Mouse (Mus musculus) frontal cortex, adult 2 months (tissue): ENCODE measurements at regions not wholly inside any gene's neighbourhood (a gene's known extent, or its start where the extent isn't known, plus 50 kb on each side); places are given as distances from the start of the nearest gene placed in this dataset.

Source experiments
- DNase-seq, 2 experiments: peaks; one replicate each; pipeline ENCODE4 v3.0.0; 2022; ENCODE audit warnings: low spot score in 1 of 2; ENCODE audit errors: extremely low spot score in 1 of 2

DNA sequence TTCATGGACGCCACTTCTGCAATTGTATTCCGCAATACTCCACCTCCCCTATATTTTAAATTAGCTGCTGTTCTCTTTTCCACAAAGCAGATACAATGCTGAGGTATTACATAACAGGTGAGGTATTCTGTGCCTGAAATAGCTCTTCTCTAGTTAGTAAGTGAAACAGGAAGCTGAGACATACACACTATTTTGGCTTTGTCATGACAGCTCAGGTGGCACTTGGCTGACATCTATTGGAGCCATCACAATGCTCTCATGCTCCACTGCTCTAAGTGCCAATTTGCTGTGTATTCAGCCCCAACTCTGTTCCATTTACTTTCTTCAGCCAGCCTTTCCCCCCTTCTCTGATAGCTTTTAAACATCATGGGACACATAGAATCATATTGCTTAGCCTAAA is 743.7 kb upstream of the Car10 start:
- peak in 1 of 2 experiments; percentile 4 for DNase-seq

DNA sequence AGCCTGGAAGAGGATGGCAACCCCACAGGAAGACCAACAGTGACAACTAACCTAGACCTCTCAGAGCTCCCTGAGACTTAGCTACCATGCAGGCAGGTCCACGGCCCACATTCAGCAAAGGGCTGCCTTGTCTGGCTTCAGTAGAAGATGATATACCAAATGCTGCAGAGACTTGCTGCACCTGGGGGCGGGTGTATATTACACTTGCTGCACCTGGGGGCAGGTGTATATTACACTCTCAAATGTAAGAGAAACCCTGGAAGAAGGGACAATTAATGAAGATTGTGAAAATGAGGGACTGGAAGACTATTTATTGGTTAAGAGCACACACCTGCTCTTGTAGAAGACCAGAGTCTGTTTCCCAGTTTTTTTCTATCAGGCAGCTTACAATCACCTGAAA is 759.2 kb upstream of the Kif2b start:
- DNase-seq, result no peak

DNA sequence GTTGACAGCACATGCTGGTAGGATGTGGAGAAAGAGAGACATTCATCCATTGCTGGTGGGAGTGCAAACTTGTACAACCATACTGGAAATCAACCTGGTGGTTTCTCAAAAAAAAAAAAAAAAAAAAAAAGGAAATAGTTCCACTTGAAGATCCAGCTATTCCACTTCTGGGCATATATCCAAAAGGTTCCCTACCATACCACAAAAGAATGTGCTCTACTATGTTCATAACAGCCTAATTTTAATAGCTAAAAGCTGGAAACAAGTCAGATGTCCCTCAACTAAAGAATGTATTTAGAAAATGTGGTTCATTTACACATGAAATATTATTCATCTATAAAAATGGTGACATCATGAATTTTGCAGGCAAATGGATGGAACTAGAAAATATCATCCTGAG is 757.9 kb upstream of the Kif2b start:
- no peak for DNase-seq

DNA sequence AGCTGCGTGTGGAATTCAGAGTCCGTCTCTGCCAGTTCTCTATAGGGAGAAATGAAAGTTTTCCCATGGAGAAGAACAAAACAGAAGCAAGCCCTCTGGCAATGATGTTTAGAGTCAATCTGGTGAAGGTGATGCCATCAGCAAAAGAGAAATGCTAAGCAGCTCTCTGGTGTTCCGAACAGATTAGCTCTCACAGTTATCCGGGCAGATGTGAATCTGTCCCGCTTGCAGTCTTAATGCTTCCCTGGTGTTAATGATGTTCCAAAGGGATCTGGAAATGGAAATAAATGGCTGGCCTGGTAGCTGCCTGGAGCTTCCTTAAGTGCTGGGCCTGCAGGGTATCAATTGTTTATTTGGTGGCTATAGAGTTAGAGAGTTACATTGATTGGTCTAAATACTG is 725.7 kb upstream of the Kif2b start:
- no peak for DNase-seq
